Mouse (Mus musculus) limb, embryonic 13.5 days (tissue): Measurements from ENCODE around the gene Mettl21a. TPM values are rescaled to one million over a fixed set of nuclear protein-coding genes. Genes with fewer than 3 reads are reported as not detected.

ENCODE experiments used
- ATAC-seq: fragments of 200-750 bp; cut with Nextera tagmentation; 2 replicates; pipeline ENCODE4 v1.8.0; 2017; ENCODE audit warnings: low read depth, moderate number of reproducible peaks, moderate TSS enrichment; ENCODE audit not compliant: low FRiP score
- H3K27ac ChIP-seq: fragments of 300-500 bp; sonication (generic); 2 replicates; pipeline ENCODE4 v1.5.1; 2015; ENCODE audit warnings: inconsistent platforms, mild to moderate bottlenecking, moderate library complexity
- H3K27me3 ChIP-seq: fragments of 300-500 bp; sonication (generic); 2 replicates; pipeline ENCODE4 v1.6.1; 2015; ENCODE audit warnings: mild to moderate bottlenecking, inconsistent platforms
- H3K36me3 ChIP-seq: fragments of 300-500 bp; sonication (generic); 2 replicates; pipeline ENCODE4 v1.6.1; 2015; ENCODE audit warnings: inconsistent platforms, mild to moderate bottlenecking, moderate library complexity
- H3K4me1 ChIP-seq: fragments of 300-500 bp; sonication (generic); 2 replicates; pipeline ENCODE4 v1.6.1; 2015; ENCODE audit warnings: inconsistent platforms
- H3K4me2 ChIP-seq: fragments of 300-500 bp; sonication (generic); replicated peaks from 2 replicates; pipeline ENCODE4 v1.6.1; 2015; ENCODE audit warnings: inconsistent platforms, mild to moderate bottlenecking, moderate library complexity
- H3K4me3 ChIP-seq: fragments of 300-500 bp; sonication (generic); 2 replicates; pipeline ENCODE4 v1.5.1; 2015; ENCODE audit warnings: moderate library complexity, mild to moderate bottlenecking, inconsistent platforms
- H3K9ac ChIP-seq: fragments of 300-500 bp; sonication (generic); 2 replicates; pipeline ENCODE4 v1.6.1; 2015; ENCODE audit warnings: mild to moderate bottlenecking, inconsistent platforms
- H3K9me3 ChIP-seq: fragments of 300-500 bp; sonication (generic); 2 replicates; pipeline ENCODE4 v1.6.1; 2016; ENCODE audit warnings: inconsistent platforms
- WGBS: fragments of 180-500 bp; shearing (Covaris S2); methylation state at CpG from one replicate; pipeline ENCODE4 v1.1.7; 2015; 5-methylcytosine and 5-hydroxymethylcytosine counted together
- polyA plus RNA-seq: library from polyadenylated mRNA; unstranded; fragments of >200 nt; fragmentation: Nextera tagmentation; extraction: Ambion mirVana; gene quantifications from 2 replicates; pipeline ENCODE4 v1.2.1, GENCODE M21; 2015

Gene Mettl21a
- polyA plus RNA-seq, 1 experiment from 2014 or later, result 27.2 TPM

DNA sequence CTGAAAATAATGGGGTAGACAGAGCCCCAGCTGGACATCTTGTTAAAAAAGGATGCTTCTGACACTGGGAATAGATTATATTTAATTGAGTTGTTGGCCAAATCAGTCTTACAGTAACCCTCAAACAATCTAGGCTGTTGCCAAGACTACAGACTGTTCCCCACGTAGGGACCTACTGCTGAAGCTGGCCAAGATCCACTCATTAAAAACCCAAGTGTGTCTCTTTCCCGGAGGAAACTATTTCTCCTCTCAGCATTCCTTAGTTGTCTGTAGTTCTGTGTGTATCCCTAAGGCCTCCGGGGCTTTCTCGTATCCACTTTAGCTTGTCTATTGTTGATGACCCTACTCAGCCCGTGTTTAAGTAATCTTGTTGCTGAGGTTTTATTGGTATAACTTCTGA lies 14.5 kb upstream of the Mettl21a start:
- Histone ChIP-seq H3K4me2 (no peak overlapping the region), H3K9ac (no peak overlapping the region), H3K27me3 (no peaks in the 10 kb centered on the region), H3K27ac (no peak overlapping the region), H3K4me3 (no peak overlapping the region), H3K4me1 (no peaks in the 10 kb centered on the region), H3K9me3 (no peaks in the 10 kb centered on the region), H3K36me3 (no peaks in the 10 kb centered on the region)
- ATAC-seq, result no peak
- 66% methylated on average over 5 of the region's 5 CpGs for WGBS

DNA sequence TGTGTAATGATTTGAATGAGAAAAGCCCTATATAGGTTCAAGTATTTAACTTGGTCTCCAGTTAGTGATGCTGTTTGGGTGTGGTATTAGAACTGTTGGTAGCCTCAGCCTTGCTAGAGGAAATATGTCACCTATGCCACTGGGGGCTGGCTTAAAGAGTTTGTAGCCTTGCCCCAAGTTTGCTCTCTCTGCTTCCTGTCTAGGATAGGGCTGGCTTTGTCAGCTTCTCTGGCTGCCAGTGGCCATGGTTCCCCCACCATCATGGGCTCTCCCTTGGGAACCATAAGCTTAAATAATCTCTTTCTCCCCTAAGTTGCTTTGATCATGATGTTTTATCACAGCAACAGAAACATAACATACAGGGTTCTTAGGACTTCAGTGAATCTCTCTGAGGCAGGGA lies 8.2 kb upstream of the Mettl21a start:
- H3K9ac ChIP-seq, result no peak overlapping the region

DNA sequence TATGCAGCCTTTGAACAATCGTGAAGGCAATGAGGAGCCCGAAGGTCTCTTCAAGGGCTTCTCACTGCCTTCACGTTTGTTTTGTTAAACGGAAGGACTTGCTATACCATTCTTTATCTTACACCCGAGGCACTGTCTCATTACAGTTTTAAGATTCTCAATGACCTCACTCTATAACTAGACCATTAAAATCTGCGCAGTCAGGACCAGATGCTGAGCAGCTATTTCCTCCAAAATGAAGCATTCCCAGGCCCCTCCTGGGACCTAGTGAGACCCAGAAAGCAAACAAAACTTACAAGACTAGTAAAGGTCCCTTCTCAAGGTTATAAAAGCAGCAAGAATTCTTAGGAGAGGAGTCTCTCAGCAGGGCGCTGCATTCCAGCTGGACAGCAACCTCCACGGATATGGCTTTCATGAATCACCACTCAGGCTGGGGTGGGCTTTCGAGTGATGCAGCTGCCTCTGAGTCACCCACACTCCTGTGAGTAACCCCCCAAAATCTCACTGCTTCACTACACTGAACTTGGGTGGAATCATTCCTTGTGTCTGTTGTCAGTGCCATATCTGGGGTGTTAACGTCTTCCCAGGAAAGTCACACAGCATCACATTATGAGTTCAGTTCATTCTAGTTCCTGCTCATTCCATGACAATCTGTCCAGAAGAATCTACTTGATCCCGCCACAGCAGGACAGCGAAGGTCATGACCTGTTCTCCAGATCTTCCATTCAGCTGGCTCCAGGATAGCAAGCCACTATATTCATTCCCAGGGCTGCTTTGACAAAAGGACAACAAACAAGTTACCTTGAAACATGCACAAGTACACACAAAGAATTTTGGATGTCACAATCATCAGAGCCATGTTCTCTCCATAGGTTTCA lies 6.8 kb upstream of the Mettl21a start:
- Histone ChIP-seq H3K27me3 (no peaks in the 10 kb centered on the region), H3K4me1 (peaks cover 26% of the 10 kb centered on the region), H3K9me3 (no peaks in the 10 kb centered on the region), H3K4me2 (no peak overlapping the region), H3K36me3 (no peaks in the 10 kb centered on the region), H3K9ac (no peak overlapping the region), H3K4me3 (no peak overlapping the region), H3K27ac (peak overlapping the region; percentile 35; the same call in 1 of the 2 replicates)
- ATAC-seq, result peak; percentile 60
- WGBS, result 47% methylated on average over 12 of the region's 12 CpGs

More for the DNA sequence above, 8.2 kb upstream of the Mettl21a start:
- Histone ChIP-seq H3K36me3 (no peaks in the 10 kb centered on the region), H3K27ac (no peak overlapping the region), H3K9me3 (no peaks in the 10 kb centered on the region), H3K4me2 (no peak overlapping the region), H3K27me3 (no peaks in the 10 kb centered on the region), H3K4me3 (no peak overlapping the region), H3K4me1 (peaks cover 25% of the 10 kb centered on the region)
- ATAC-seq, result no peak

DNA sequence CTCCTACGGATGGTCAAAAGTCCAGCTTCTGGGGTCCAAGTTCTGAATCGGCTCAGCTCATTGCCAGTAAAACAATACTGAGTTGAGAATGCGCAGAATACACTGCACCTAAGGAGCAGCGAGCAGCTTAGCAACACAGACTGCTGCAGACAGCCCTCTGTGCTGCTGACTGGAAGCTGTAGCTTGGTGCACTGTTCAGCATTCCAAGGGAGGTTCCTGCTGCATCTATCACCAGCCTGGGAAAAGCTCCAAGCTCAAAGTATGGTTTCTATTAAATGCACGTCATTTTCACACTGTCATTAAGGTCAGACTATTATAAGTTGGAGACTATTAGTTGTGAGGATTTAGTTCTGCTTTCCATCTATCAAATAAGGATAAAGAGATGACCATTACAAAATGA lies 4.1 kb upstream of the Mettl21a start:
- Histone ChIP-seq H3K36me3 (no peaks in the 10 kb centered on the region), H3K9ac (no peak overlapping the region), H3K9me3 (no peaks in the 10 kb centered on the region), H3K4me1 (peaks cover 41% of the 10 kb centered on the region), H3K27me3 (no peaks in the 10 kb centered on the region), H3K4me2 (no peak overlapping the region), H3K27ac (no peak overlapping the region), H3K4me3 (no peak overlapping the region)
- 62% methylated on average over 5 of the region's 5 CpGs for WGBS
- no peak for ATAC-seq

DNA sequence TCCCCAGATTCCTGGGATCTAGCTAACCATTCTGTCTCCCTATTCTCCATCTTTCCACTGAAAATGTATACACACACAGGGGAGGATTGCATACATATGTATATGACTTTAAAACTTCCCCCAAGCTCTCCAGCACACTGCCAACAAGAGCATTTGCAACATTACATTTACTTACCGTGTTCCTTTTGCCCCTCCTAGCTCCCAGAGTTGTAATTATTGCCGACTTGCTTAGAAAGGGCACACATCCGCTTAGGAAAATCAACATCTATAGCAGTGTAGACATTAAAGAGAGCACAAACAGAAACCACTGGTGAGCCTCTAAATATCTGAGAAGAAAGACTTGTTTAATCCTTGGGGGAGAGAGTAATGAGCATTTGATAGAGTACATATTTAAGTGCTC lies 1.2 kb upstream of the Mettl21a start:
- Histone ChIP-seq H3K27me3 (no peaks in the 10 kb centered on the region), H3K4me2 (peak overlapping the region; percentile 77), H3K4me3 (peak overlapping the region; percentile 67), H3K9me3 (no peaks in the 10 kb centered on the region), H3K36me3 (peaks cover 9% of the 10 kb centered on the region), H3K9ac (peak overlapping the region; percentile 94), H3K4me1 (peaks cover 44% of the 10 kb centered on the region), H3K27ac (peak overlapping the region; percentile 98; the same call in 1 of the 2 replicates)
- no peak for ATAC-seq
- 59% methylated on average over 3 of the region's 3 CpGs for WGBS

DNA sequence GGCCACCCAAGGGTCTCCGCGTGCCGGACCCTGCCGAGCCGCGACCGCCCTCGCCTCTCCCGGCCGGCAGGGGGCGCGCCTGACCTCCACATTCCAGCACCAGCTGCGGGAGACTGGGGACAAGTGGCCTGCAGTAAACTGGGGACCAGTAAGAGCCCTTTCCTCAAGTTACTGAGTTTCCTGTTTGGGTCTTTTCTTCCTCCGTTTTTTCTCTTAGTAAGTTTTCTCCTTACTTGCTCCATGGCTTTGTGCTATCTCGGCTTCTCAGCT lies 608 bp upstream of the Mettl21a start:
- WGBS, result under 1% methylated on average over 15 of the region's 15 CpGs
- peak overlapping the region; percentile 94 for H3K9ac ChIP-seq
- H3K27me3 ChIP-seq, result no peaks in the 10 kb centered on the region
- peaks cover 38% of the 10 kb centered on the region for H3K4me1 ChIP-seq
- ATAC-seq, result peak; percentile 77
- H3K9me3 ChIP-seq, result no peaks in the 10 kb centered on the region
- H3K36me3 ChIP-seq, result peaks cover 12% of the 10 kb centered on the region
- peak overlapping the region; percentile 67 for H3K4me3 ChIP-seq
- peak overlapping the region; percentile 77 for H3K4me2 ChIP-seq
- H3K27ac ChIP-seq, result peak overlapping the region; percentile 98

DNA sequence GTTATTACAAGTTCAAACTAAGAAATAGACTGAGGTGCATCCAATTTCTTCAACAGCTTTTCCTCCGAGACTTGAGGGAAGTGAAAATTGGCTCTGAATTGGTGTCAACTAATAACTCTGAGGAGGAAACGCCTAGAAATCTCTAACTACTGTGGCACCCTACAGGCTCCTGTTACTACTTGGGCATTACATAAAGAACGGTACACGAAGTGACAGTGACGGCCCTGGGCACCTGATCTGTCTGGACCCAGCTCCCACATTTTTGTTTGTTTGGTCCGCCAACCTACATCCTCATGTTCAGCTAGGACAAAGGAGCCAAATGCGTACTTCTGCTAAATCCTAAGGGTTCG lies 536 bp downstream of the Mettl21a start:
- peak overlapping the region; percentile 77 for H3K4me2 ChIP-seq
- peaks cover 38% of the 10 kb centered on the region for H3K4me1 ChIP-seq
- ATAC-seq, result 0 out of 2 replicates have a peak, but pooled peaks have one; percentile 17
- peak overlapping the region; percentile 94 for H3K9ac ChIP-seq
- WGBS, result 5% methylated on average over 8 of the region's 8 CpGs
- H3K27me3 ChIP-seq, result no peaks in the 10 kb centered on the region
- H3K36me3 ChIP-seq, result peaks cover 18% of the 10 kb centered on the region
- H3K4me3 ChIP-seq, result peak overlapping the region; percentile 67
- no peaks in the 10 kb centered on the region for H3K9me3 ChIP-seq
- peak overlapping the region; percentile 98; the same call in 1 of the 2 replicates for H3K27ac ChIP-seq

DNA sequence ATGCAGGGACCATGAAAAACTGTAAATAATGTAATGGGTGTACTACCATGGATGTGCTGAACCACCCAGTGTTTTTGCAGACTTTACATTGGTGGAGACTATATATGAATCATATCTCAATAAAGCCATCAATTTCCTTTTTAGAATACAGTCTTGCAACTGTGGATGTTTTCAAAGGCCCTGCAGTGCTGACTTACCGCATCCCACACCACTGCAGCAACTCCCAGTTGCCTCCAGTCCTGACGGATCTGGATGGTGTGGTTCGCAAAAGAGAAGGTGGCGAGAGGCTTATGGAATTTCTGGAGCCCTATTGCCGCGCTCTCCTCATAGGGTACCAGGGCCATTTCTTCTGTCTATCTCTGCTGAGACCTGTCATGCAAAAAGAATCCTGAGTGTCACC lies 966 bp downstream of the Mettl21a start:
- Histone ChIP-seq H3K27ac (peak overlapping the region; percentile 29; the same call in 1 of the 2 replicates), H3K36me3 (peaks cover 18% of the 10 kb centered on the region), H3K4me3 (peak overlapping the region; percentile 67), H3K4me1 (peaks cover 33% of the 10 kb centered on the region), H3K4me2 (peak overlapping the region; percentile 77), H3K9me3 (no peaks in the 10 kb centered on the region), H3K9ac (peak overlapping the region; percentile 94), H3K27me3 (no peaks in the 10 kb centered on the region)
- ATAC-seq, result no peak
- WGBS, result 65% methylated on average over 6 of the region's 6 CpGs

DNA sequence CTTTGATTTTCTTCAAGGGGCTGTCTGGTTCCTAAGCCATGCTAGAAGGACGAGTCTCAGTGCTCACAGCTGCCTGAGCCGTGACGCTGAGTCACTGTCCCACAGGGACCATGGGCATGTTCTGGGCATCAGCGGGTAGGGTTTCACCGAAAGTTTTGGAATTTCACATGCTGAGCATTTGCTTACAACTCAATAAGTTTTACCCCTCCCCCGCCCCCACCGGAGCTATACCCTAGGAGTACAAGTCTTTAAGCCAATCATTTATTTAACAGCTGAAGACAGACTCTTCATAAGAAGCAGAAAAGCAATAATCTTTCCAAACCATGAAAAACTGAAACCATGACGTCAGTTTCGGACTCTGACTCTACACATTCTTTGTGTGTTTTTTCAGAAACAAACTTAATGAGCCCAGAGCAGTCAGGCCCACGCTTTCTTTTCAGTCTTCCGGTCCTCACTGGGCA lies 1.5 kb downstream of the Mettl21a start:
- WGBS, result 65% methylated on average over 11 of the region's 11 CpGs
- H3K27me3 ChIP-seq, result no peaks in the 10 kb centered on the region
- peaks cover 20% of the 10 kb centered on the region for H3K36me3 ChIP-seq
- peak overlapping the region; percentile 67 for H3K4me3 ChIP-seq
- H3K9ac ChIP-seq, result peak overlapping the region; percentile 94
- H3K4me2 ChIP-seq, result peak overlapping the region; percentile 77
- H3K4me1 ChIP-seq, result peaks cover 30% of the 10 kb centered on the region
- no peaks in the 10 kb centered on the region for H3K9me3 ChIP-seq
- peak overlapping the region; percentile 29; the same call in 1 of the 2 replicates for H3K27ac ChIP-seq
- ATAC-seq, result 0 out of 2 replicates have a peak, but pooled peaks have one; percentile 14

DNA sequence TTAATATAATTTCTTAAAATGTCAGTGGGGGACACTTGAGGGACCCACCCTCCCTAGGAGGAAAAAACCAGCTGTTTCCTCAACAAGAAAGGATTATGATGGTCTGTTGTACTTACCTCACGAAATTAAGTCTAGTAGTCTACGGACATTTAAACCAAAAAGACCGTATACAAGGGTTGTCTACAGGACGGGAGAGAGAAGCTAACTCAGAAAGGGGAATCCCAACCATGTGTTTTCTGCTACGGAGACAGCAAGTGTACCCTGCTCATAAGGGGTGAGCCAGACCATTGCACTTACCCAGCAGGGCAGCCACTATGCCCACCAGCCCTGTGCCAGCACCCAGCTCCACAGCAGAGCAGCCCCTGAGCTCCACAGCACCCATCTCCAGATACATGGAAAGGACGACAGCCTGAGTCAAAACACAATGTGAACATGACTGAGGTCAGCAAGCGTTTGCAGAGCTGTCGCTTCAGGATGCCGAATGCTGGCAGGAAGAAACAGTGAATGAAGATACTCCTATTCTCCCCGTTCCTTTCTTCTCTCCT lies 2.2 kb downstream of the Mettl21a start:
- H3K27ac ChIP-seq, result peak overlapping the region; percentile 29; the same call in 1 of the 2 replicates
- H3K9ac ChIP-seq, result no peak overlapping the region
- no peak for ATAC-seq

DNA sequence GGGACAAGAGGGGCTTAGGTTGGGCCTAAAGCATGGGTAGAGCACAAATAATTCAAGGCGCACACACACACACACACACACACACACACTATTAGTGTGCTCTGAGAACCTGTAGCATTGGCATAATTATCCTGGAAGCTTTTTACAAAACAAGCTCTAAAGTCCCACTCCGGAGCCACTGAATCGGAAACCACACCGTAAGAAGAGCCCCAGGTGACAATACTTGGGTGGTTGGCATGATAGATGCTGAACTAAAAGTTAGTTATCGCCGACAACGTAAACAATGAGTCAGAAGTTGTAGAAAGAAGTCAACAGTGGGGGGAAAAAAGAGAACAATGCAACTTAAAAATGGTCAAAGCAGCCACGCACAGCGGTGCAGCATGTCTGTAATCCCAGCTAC lies 2.7 kb downstream of the Mettl21a start:
- Histone ChIP-seq H3K36me3 (peaks cover 33% of the 10 kb centered on the region), H3K4me1 (peaks cover 30% of the 10 kb centered on the region), H3K4me3 (no peak overlapping the region), H3K9ac (no peak overlapping the region), H3K9me3 (no peaks in the 10 kb centered on the region), H3K4me2 (no peak overlapping the region), H3K27me3 (no peaks in the 10 kb centered on the region), H3K27ac (no peak overlapping the region)
- 93% methylated on average over 9 of the region's 9 CpGs for WGBS
- ATAC-seq, result no peak

More for the DNA sequence above, 2.2 kb downstream of the Mettl21a start:
- peaks cover 27% of the 10 kb centered on the region for H3K36me3 ChIP-seq
- H3K4me3 ChIP-seq, result 0 out of 2 replicates have a peak overlapping the region, but pooled peaks have one; percentile 67
- WGBS, result 80% methylated on average over 10 of the region's 10 CpGs
- H3K9me3 ChIP-seq, result no peaks in the 10 kb centered on the region
- no peaks in the 10 kb centered on the region for H3K27me3 ChIP-seq
- H3K4me1 ChIP-seq, result peaks cover 30% of the 10 kb centered on the region
- H3K4me2 ChIP-seq, result peak overlapping the region; percentile 77

DNA sequence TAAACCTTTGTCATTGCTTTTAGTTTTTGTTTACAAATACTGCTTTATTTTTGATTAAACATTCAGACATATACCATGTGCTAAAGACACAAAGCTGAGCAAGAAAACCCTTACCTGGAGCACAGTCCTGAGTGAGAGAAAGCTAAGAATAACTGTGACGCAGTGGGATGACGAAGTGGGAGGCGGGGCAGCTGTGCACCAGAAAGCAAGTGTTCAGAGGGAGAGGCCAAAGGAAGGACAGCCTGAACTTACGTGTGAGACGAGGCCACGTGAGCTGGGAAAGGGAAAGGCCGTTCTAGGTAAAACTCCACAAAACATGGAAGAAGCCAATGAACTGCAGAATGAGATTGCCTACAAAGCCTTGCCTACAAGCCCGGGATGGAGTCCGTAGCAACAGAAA lies 7.1 kb downstream of the Mettl21a start:
- peaks cover 60% of the 10 kb centered on the region for H3K36me3 ChIP-seq
- no peaks in the 10 kb centered on the region for H3K9me3 ChIP-seq
- no peaks in the 10 kb centered on the region for H3K27me3 ChIP-seq
- H3K9ac ChIP-seq, result no peak overlapping the region
- no peak overlapping the region for H3K27ac ChIP-seq
- H3K4me3 ChIP-seq, result no peak overlapping the region
- ATAC-seq, result no peak
- no peak overlapping the region for H3K4me2 ChIP-seq
- H3K4me1 ChIP-seq, result peaks cover 2% of the 10 kb centered on the region
- WGBS, result 86% methylated on average over 9 of the region's 9 CpGs
